Mouse (Mus musculus) neural tube, embryonic 10.5 days (tissue): Measurements from ENCODE around the gene Dctn2.
"Not testable (repeated sequence)": the region's sequence is repeated elsewhere in the genome, so short reads cannot be mapped to it uniquely, and the experiment has no call there.

ENCODE experiments used
- DNase-seq: peaks from one replicate; pipeline ENCODE4 v3.0.0-alpha.2; 2017; ENCODE audit warnings: low spot score; ENCODE audit errors: extremely low spot score

Gene Dctn2

GRCm38 (mm10) chr10:127312858-127313257 is 46.7 kb downstream of the Dctn2 start:
- no peak for DNase-seq

- not testable (repeated sequence) for DNase-seq
These were observed 47.3 kb downstream of the Dctn2 start for GRCm38 (mm10) chr10:127313516-127313915.

DNA sequence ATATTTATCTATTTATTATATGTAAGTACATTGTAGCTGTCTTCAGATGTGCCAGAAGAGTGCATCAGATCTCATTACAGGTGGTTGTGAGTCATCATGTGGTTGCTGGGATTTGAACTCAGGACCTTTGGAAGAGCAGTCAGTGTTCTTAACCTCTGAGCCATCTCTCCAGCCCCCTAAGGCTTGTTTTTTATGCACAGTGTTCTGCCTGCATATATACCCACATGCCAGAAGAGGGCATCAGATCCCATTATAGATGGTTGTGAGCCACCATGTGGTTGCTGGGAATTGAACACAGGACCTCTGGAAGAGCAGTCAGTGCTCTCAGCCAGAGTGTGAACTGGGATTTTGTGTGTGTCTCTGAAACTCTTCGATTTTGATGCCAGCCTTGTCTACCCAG is 48.8 kb downstream of the Dctn2 start:
- not testable (repeated sequence) for DNase-seq

GRCm38 (mm10) chr10:127317277-127317676 is 51.1 kb downstream of the Dctn2 start:
- no peak for DNase-seq

GRCm38 (mm10) chr10:127318009-127318408 is 51.8 kb downstream of the Dctn2 start:
- no peak for DNase-seq

- DNase-seq = no peak
These were observed 53.8 kb downstream of the Dctn2 start for GRCm38 (mm10) chr10:127319969-127320368.

DNA sequence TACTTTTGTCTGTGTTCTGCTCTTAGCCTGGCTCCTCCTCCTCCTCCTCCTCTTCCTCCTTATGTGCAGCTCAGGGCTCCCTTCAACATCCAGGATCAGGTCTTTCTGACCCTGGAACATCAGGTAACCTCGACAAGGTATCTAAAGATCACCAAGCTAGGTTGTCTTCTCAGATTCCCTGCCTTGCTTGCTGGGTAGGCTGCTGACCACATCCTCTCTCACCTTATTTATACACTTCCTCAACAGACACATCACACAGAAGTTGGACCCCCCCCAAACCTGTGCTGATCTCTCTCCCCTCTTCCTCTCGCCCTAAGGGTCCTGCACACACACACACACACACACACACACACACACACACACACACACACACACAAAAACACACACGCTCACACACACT is 55.5 kb downstream of the Dctn2 start, which contains the start of gene Arhgap9:
TSS of gene Arhgap9 (plus strand) at position 344 of the 400 bp plus-strand sequence.
- no peak for DNase-seq

DNA sequence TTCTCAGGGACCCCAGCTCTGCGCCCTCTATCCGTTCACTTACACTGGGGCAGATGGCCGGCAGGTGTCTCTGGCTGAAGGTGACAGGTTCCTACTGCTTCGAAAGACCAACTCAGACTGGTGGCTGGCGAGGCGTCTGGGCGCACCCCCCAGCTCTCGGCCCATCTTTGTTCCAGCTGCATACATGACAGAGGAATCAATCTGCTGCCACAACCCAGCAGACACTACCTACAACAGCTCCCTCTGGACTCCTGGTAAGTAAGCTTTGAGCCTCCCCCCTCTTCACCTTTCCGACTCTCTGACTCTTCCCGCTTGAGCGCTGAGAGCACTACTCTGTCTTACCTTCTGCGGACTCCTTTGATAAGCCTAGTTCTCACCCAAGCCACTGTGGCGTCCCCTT is 56.0 kb downstream of the Dctn2 start:
- no peak for DNase-seq

- DNase-seq = no peak
These were observed 56.5 kb downstream of the Dctn2 start for GRCm38 (mm10) chr10:127322669-127323068.

- DNase-seq = no peak
These were observed 57.1 kb downstream of the Dctn2 start for GRCm38 (mm10) chr10:127323131-127323855.

DNA sequence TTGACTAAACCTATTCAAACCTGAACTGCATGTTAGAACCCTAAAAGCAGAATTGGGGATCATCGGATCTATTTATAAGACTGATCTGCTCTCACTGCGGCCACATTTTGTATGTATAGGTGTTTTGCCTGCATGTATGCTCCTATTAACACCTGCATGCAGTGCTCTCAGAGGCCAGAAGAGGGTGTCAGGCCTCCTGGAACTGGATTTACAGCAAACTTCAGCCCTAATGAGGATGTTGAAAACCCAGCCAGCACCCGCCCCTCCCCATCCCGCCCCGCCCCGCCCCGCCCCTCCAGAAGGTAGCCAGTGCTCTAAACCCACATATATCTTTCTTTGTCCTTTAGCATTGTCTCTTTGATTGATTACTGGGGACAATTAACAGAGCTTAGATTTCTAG is 58.3 kb downstream of the Dctn2 start:
- peak; percentile 49 for DNase-seq

GRCm38 (mm10) chr10:127325454-127326016 is 59.4 kb downstream of the Dctn2 start:
- no peak for DNase-seq

- peak; percentile 70 for DNase-seq
These were observed 60.0 kb downstream of the Dctn2 start for GRCm38 (mm10) chr10:127326017-127326801.

DNA sequence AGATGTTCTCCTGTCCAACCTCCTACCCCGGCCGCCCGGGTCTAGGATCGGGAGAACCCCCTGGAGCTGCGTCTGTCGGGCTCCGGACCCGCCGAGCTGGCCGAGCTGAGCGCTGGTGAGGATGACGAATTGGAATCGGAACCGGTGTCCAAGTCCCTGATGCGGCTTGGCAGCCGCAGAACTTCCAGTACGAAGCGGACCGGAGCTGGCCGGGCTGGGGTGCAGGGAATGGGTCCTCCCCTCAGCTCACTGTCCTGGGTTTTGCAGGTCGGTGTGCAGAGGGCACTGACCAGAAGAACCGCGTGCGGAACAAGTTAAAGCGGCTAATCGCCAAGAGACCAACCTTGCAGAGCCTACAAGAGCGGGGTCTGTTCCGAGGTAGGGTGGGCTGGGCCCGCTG is 60.7 kb downstream of the Dctn2 start:
- no peak for DNase-seq

- no peak for DNase-seq
These were observed 61.4 kb downstream of the Dctn2 start for GRCm38 (mm10) chr10:127327461-127328145.

GRCm38 (mm10) chr10:127330212-127330611 is 64.0 kb downstream of the Dctn2 start:
- no peak for DNase-seq
